Mouse (Mus musculus) cerebellum, postnatal 36 days (tissue): Measurements from ENCODE around the gene Mtmr11.
"Not testable (repeated sequence)": the region's sequence is repeated elsewhere in the genome, so short reads cannot be mapped to it uniquely, and the experiment has no call there.

Experiments
- DNase-seq, 2 experiments: peaks; one replicate each; pipeline ENCODE4 v3.0.0; 2021 to 2022; ENCODE audit warnings: mixed read lengths in 2 of 2

Gene Mtmr11

GRCm38 (mm10) chr3:96172197-96173178, 10.7 kb downstream of the Mtmr11 start, which contains the start of gene Sf3b4:
Gene Sf3b4 (plus strand): TSS chr3:96172332.
- DNase-seq: peak; percentile 81

- no peak for DNase-seq
Observed at GRCm38 (mm10) chr3:96173185-96173584, 11.4 kb downstream of the Mtmr11 start.

GRCm38 (mm10) chr3:96174042-96174441, 12.2 kb downstream of the Mtmr11 start:
- DNase-seq: not testable (repeated sequence)

GRCm38 (mm10) chr3:96175251-96175650, 13.4 kb downstream of the Mtmr11 start:
- DNase-seq: no peak

GRCm38 (mm10) chr3:96178427-96178826, 16.6 kb downstream of the Mtmr11 start:
- DNase-seq: no peak

GRCm38 (mm10) chr3:96178902-96179301, 17.1 kb downstream of the Mtmr11 start:
- DNase-seq: no peak

GRCm38 (mm10) chr3:96179531-96179930, 17.7 kb downstream of the Mtmr11 start:
- peak; percentile 55 to 56 for DNase-seq

GRCm38 (mm10) chr3:96180727-96181477, 19.1 kb downstream of the Mtmr11 start, which contains the start of gene Sv2a:
Gene Sv2a (plus strand): TSS chr3:96181151.
- DNase-seq: peak; percentile 79 to 87

GRCm38 (mm10) chr3:96181510-96182381, 19.9 kb downstream of the Mtmr11 start:
- peak; percentile 49 to 50 for DNase-seq

GRCm38 (mm10) chr3:96182382-96182776, 20.6 kb downstream of the Mtmr11 start:
- DNase-seq: peak; percentile 26 to 37

- DNase-seq: no peak
Observed at GRCm38 (mm10) chr3:96192977-96193376, 31.2 kb downstream of the Mtmr11 start.

GRCm38 (mm10) chr3:96194966-96195365, 33.2 kb downstream of the Mtmr11 start:
- no peak for DNase-seq

- no peak for DNase-seq
Observed at GRCm38 (mm10) chr3:96195616-96196313, 34.0 kb downstream of the Mtmr11 start.

GRCm38 (mm10) chr3:96196437-96197128, 34.8 kb downstream of the Mtmr11 start:
- no peak for DNase-seq

GRCm38 (mm10) chr3:96197129-96197749, 35.4 kb downstream of the Mtmr11 start:
- DNase-seq: peak; percentile 89 to 90

- DNase-seq: no peak
Observed at GRCm38 (mm10) chr3:96198181-96198580, 36.4 kb downstream of the Mtmr11 start.

- DNase-seq: not testable (repeated sequence)
Observed at GRCm38 (mm10) chr3:96198601-96199251, 36.9 kb downstream of the Mtmr11 start.

- no peak for DNase-seq
Observed at GRCm38 (mm10) chr3:96199731-96200130, 37.9 kb downstream of the Mtmr11 start.

GRCm38 (mm10) chr3:96207819-96208218, 46.0 kb downstream of the Mtmr11 start:
- no peak for DNase-seq

- DNase-seq: no peak
Observed at GRCm38 (mm10) chr3:96209242-96209641, 47.4 kb downstream of the Mtmr11 start.
